Mouse (Mus musculus): ENCODE data around the gene Kansl3.

The Kansl3 gene

DNA sequence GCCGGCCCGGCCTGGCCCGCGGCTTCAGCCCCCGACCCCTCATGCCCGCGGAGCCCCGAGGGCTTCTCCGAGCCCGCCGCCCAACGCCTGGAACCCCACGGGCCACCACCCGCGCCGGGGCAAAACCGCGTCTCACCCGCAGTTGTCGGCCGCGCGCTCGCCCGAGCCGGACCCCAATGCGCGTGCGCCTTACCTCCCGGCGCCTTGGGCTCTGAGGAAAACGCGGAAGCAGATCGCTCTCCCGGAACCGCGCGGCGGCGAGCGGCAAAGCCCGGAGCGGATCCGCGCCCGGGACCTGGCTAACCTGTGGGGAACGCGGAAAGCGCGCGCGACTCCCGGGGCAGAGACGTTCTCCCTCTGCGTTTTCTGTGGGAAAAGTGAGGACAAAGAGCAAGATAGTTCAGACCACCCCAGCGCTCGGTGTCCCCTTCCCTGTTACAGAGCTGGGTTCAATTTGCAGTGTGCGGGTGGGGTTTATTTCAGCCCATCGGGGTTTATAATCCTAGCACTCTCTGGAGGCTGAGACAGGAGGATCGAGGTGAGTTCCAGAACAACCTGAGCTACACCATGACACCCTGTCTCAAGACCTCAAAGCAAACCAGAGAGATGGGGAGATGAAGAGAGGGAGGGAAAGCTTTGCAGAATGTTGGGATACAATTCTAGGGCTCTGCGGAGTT lies at the start of gene Kansl3:
Gene Kansl3, minus strand, starts transcription at position 213 of the 677 bp plus-strand sequence.
- peak; percentile 94 to 95 for DNase-seq

DNA sequence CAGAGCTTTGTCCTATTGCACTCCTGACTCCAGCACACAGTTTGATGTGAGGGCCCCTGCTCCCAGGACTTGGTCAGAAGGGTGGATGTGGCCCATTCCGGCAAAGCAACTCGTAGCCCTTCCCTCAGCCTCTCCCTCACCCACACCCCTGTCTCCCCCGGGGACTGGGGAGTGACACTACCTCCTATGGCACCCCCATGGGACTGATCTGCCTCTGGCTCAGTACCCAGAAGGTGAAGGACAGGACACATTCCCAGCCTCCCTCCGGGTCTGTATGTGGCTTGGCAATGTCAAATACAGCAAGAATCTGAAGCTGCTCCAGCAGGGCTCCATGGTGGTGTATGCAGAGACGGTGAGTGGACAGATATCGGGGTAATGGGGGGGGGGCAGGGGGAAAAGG lies 35.5 kb upstream of the Kansl3 start:
- DNase-seq: no peak

DNA sequence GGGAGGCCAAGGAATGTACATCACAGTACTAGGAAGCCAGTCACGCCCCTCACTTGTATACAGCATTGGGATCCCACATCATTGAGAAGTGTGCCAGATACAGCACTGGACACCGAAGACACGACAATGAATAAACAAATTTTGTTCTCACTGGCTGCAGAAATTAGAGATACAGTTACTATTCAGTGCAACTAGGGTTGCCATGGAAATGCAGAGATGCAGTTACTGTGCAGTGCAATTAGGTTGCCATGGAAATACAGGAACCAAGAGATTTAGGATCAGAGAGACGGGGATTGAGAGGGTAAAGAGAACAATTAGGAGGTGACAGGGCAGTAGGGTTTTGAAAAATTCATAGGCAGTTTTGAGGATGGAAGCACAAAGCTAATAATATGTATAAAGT lies 32.5 kb upstream of the Kansl3 start:
- no peak for DNase-seq

DNA sequence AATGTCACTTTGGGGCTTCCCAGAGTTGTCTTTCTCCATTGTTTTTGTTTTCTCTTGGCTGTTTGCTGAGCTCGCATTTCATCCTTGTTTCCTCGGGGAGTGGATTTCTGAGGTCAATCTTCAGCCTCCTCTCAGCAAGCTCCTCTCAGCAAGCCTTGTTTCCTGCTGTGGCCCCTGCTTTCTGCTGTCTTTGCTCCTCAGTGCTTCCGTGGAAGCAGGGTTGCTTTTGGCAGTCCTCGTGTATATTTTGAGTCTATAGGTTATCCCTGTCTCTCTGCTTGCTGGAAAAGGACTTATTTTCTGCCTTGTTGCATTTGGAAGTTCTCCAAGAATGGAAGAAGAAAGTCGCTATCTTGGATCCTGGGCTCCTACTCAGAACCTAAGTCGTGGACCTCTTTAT lies 28.1 kb upstream of the Kansl3 start:
- no peak for DNase-seq

DNA sequence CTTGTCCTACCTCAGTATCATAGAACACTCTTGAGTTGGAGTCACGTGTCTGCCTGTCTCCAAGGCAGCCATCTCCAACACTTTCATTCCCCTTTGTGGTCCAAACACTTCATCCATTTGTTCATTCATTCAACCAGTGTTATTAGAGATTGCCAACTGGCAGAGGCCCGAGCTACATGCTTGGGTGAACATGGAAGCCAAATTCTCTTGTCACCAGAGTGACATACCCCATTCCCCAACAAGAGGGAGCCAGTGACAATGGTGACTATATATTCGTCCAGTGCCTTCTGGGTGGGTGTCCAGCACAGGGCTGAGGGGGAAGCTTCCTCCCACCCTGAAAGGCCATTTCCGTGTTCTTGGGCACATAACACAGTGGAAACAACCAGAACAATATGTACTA lies 10.6 kb upstream of the Kansl3 start:
- DNase-seq: peak; percentile 49 to 55

DNA sequence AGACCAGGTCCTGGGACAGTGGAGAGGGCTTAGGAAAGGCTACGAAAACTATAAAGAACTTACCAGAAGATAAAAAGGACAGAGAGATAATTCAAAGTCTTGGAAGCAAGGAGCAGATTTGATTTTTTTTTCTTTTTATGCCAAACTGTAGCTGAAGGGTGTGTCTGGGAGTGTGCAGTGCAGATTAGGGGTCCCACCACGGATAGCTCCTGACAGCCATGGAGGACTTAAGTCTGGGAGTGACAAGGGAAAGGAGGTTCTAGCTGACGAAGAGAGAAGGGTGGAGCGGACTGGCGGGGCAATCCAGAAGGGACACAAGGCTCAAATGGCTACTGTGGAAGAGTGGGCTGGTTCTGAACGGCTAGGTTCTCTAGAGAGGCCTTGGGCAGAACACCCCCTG lies 9.9 kb upstream of the Kansl3 start:
- DNase-seq: no peak

- no peak for DNase-seq
These were observed 3.2 kb upstream of the Kansl3 start, which contains the start of gene Fer1l5 for GRCm38 (mm10) chr1:36371934-36372845. Fer1l5 (plus strand) TSS chr1:36372291.

DNA sequence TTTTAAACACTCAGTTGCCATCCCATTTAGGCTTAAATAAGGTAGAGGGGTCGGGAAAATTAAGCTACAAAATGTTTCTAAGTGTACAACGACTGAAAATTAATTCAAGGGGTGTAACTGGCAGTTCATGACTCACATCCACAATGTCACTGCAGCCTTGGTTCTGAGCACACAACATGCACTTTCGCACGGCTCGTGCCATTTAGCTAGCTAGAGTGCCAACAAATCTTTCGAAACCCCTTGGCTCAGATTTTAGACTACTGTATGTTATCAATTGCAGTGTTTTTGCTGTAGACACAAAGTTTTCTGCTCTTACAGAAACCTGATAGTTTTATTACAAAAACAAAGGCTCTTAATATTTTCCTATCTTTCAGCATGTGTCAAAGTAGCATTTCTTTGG lies 1.9 kb upstream of the Kansl3 start:
- no peak for DNase-seq

DNA sequence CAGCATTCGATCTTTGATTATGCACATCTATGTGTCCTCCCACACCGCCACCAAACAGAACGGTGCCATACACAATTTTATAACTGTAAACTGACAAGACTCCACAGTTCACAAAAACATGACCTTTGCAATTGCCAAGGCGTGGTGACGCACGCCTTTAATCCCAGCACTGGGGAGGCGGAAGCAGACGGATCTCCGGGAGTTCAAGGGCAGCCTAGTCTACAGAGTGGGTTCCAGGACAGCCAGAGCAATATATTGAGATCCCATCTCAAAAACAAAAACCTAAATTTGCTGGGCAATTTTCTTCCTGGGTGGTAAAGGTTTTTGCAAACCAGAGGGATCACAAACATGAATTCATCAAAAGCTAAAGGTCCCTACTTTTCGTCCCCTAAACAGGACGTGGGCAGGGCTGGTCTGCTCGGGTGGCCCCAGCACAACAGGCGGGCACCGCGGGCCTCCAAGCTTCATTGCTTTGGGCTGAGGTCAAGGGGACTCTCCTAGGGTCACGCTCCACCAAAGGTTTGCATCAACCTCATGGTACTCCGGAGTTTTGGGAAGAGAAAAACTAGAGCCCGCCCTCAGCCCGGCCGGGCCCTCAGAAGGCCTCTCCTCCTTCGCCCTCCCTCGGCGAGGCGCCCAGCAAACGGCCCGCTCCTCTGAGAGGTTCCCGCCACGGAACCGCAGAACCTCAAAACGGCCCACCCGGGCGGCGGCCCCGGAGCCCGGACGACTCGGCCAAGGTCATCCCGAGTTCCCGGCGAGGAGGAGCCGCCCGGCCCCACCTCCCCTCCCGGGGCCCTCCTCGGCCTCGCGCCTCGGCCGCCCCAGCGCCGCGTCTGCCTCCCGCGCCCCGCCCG lies 641 bp downstream of the Kansl3 start:
- peak; percentile 71 to 73 for DNase-seq

DNA sequence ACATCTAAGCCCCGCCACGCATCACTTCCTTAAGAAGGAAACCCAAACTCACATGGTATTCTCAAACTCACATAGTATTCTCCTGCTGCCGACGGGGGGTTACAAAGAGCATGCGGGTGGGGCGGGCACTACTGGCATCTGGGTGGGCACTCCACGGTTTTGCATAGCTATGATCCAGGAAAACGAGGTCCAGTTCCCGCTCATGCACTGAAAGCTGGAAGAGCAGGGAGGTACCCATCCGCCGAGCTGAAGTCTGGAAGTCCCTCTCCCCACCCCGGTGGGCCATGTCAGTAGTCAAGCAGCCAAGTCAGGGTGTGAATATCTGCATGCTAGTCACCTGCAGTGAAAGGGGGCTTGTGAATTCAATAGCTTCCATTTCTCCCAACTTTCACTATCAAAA lies 1.3 kb downstream of the Kansl3 start:
- DNase-seq: peak; percentile 19

DNA sequence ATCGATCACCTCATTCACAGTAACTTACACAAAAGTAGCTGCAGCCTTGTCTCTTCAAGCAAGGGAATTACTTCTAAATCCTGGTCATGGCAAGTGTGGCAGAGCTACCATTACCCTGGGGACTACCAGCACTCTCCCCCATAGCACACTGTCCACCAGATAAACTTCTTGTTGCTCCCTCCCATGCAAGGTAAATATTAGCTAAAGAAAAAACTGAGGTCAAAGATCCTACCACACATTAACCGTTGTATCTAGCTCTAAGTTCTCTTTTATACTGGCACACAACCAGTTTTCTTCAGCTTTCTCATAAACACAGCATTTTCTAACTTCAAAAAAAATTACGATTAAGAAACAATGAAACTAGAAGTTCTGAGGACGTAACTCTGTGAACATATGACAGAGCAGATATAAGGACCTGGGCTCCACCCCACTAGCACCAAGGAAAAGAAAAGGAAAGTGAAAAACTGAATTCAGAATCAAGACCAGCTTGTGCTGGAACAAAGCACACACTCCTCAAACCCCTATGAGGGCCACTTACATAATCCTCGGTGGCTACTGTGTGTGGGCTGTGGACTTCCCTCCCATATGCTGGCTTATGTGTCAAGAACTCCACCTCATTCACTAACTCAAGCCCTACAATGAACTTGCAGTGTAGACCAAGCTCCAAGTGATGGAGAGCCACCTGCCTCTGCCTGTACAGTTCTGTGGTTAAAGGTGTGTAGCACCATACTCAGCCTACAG lies 11.9 kb downstream of the Kansl3 start:
- no peak for DNase-seq

DNA sequence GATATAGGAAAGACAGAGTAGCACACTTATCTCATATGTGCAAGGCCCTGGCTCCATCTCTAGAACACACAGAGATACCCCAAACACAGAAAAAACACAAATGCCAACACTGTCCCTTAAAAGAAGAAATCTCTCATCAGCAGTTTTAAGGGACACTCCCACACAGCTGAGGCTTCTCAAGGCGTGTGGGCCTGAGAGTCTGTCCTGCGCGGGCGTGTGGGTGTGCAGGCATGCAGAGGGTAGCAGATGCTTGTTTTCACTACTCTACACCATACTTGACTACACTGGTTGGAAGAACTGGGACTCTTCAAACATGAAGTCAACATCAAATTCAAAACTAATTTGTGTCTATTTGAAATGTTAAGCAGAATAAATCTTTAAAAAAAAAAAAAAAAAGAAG lies 16.6 kb downstream of the Kansl3 start:
- no peak for DNase-seq

- DNase-seq: no peak
These were observed 26.4 kb downstream of the Kansl3 start for GRCm38 (mm10) chr1:36342547-36342946.

DNA sequence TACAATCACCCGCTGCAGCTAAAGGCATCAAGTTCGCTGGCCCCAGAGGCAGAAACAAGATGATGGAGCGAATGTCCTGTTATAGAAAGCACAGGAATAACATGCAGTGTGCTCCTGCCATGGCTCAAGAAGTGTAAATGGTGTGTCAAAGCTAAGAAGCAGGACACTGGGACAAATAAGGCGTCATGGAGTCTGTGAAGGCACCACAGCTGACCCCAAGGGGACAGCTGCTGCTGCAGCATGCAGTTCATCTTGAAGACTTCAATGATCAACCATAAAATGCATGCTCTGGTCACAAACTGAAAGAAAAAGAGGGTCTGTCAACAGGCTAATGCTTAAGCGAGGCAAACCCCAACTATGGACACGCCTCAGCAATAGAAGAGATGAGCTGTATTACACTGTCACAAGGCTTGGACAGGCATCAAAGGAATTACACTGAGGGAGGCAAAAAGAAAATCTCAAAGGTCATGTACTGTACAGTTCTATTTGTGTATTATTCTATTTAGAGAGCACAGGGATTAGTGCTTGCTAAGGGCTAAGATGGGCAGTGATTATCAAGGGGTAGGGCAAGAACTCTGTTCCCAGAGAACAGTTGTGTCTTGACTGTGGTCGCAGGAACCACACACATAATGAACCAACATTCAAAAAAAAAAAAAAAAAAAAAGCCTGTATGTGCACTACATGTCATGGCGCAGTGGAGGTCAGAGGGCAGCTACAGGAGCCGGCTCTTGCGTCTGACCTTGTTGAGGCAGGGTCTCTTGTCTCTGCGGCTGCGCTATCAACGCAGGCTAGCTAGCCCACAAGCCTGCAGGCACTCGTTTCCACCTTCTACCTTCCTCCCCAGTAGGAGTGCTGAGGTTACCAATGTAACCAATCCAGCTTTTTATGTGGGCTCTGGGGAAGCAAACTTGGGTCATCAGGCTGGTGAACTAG lies 35.8 kb downstream of the Kansl3 start:
- no peak for DNase-seq

DNA sequence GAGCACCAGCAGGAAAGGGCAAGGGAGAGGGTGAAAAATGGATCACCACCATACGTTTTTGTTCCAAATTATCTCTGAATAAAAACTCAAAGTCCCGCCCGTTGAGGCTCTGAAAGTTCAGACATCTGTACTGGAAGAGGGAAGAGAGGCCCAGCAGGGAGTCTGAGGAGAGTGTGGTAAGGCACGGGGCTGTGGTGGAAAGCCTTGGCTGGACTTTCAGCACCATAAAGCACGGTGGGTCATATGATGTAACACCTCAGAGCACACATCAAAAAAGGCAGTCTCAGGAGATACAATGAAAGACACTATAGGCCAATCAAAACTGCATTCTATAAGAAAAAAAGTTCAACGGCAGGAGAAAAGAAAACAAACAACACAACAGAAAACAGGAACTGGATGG lies 37.2 kb downstream of the Kansl3 start:
- DNase-seq: no peak

DNA sequence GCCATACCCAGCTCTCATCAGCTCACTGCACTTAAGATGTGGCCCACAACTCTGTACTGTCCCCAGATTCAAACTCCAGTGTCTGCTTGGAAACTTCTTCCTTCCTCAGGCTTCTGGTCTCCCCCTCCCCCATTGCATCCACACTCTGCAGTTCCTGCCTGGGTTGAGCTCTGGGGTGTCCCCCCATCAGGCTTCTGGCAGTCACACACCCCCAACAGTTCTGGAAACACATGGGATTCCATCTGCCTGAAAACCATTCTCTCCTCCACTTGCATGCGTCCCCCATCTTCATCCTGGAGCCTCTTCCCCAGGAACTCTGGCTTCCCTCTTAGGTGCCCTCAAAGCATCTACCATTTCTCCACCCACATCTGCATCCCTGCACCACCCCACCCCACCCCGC lies 42.2 kb downstream of the Kansl3 start:
- no peak for DNase-seq

- no peak for DNase-seq
These were observed 43.1 kb downstream of the Kansl3 start for GRCm38 (mm10) chr1:36325900-36326321.

DNA sequence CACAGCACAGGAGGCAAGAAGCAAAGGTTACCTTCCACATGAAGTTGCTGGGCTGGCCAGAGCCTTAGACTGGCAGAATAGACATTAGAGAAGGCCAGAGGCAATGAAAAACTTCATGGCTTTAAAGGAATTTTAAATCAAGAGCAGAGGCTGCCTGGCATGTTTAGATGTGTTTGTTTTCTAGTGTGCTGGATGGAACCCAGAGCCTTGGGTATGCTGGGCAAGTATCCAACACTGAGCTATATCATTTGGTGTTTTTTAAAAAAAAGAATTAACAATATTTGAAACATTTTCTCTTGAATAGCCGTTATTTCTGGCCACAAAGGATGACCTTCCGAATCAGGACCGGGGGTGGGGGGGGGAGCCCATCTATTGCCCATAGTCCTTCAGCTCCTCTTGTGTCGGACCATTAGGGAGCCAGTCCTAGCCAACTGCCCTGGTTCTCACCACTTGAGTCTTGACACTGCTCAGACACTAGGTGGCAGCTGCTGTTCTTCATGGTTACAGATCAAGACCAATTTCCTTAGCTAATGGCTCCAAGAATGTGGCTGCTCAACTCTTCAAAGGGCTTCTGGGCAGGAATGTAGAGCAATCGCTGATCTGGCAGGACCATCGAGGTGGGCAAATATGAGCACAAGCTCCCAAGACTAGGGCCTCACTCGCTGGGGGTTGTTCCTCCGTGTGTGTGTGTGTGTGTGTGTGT lies 45.1 kb downstream of the Kansl3 start:
- DNase-seq: peak; percentile 67 to 68

- DNase-seq: no peak
These were observed 45.9 kb downstream of the Kansl3 start for GRCm38 (mm10) chr1:36323076-36323475.

DNA sequence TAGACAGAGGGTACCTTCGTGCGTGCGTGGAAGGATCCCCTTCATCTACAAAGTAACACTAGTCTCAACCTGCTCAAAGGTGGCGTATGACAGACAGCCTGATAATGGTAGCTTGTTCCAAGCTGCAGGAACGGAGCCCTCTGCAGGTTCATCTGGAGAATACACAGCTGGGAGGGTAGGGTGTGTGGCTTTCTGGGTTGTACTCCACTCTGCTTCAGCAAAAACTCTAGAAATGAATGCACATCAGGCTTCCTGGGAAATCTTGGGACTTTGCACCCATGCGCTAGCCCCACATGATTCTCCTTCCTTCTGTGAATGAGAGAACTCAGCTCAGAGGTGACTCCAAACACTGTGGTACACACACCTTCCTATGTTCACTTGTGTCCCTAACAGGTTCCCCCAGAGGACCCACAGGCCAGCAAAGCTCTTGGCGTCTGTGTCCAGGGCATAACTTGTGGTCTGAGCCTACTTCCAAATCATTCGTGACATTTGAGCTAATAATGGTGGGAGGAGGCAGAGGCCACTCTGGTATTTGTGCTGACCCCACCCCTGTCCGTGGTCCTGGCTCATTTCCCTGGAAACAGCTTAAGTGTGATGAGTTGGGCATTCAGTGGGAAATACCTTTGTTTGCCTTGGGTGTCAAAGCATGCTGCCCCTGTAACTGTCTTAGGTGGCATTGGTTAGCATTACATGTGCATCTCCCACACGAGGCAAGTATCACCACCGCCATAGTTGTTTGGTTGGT lies 47.0 kb downstream of the Kansl3 start:
- peak in 1 of 2 experiments; percentile 47 for DNase-seq
